Mouse (Mus musculus) cerebellum, postnatal 25 days (tissue): ENCODE measurements at regions not wholly inside any gene's neighbourhood (a gene's known extent, or its start where the extent isn't known, plus 50 kb on each side); places are given as distances from the start of the nearest gene placed in this dataset.
A peak's percentile ranks its signal among the peaks of the same experiment; 100 is the strongest.
"Not testable (repeated sequence)": the region's sequence is repeated elsewhere in the genome, so short reads cannot be mapped to it uniquely, and the experiment has no call there.

Source experiments
- DNase-seq, 2 experiments: peaks; one replicate each; pipeline ENCODE4 v3.0.0; 2021; ENCODE audit warnings: mixed read lengths in 2 of 2

- no peak for DNase-seq
Measured at GRCm38 (mm10) chr6:74282842-74283241, 813.4 kb upstream of the 4931417E11Rik start.

- DNase-seq: no peak
Measured at GRCm38 (mm10) chr6:74274232-74274631, 804.8 kb upstream of the 4931417E11Rik start.

- DNase-seq: peak; percentile 48 to 66
Measured at GRCm38 (mm10) chr6:74271156-74271897, 801.9 kb upstream of the 4931417E11Rik start.

GRCm38 (mm10) chr6:74266601-74267000, 797.1 kb upstream of the 4931417E11Rik start:
- DNase-seq: not testable (repeated sequence)
